Mouse (Mus musculus) ES-E14 (cell line): ENCODE results near the gene Polm. TPM values are rescaled to one million over a fixed set of nuclear protein-coding genes. Genes with fewer than 3 reads are reported as not detected.

Experiments
- DNase-seq: peaks from one replicate; pipeline ENCODE4 v3.0.0-alpha.2; 2013; ENCODE audit warnings: low read depth, low spot score
- H3K27ac ChIP-seq: 2 replicates; pipeline ENCODE4 v1.5.1; 2012; ENCODE audit warnings: low read depth, mild to moderate bottlenecking, low read length, moderate library complexity, mixed read lengths; ENCODE audit not compliant: poor library complexity, insufficient read depth, severe bottlenecking
- H3K36me3 ChIP-seq: 2 replicates; pipeline ENCODE4 v1.6.1; 2012; ENCODE audit warnings: mild to moderate bottlenecking, low read length, moderate library complexity, mixed read lengths; ENCODE audit not compliant: control insufficient read depth, poor library complexity, insufficient read depth, severe bottlenecking
- H3K4me1 ChIP-seq, 2 experiments: fragments of 150-350 bp in 1 of 2; sonication (generic) in 1 of 2; 2 replicates each; pipeline ENCODE4 v1.6.1; 2012; ENCODE audit warnings: low read length in 2 of 2, mild to moderate bottlenecking in 1 of 2, mixed read lengths in 1 of 2; ENCODE audit not compliant: control insufficient read depth in 2 of 2, insufficient read depth in 2 of 2, poor library complexity in 1 of 2
- H3K4me3 ChIP-seq, 2 experiments: fragments of 150-350 bp in 1 of 2; sonication (generic) in 1 of 2; 2 replicates each; pipeline ENCODE4 v1.5.1; 2012; ENCODE audit warnings: low read length in 2 of 2, low read depth in 1 of 2, mild to moderate bottlenecking in 1 of 2, mixed read lengths in 1 of 2; ENCODE audit not compliant: insufficient read depth in 1 of 2, poor library complexity in 1 of 2, severe bottlenecking in 1 of 2
- H3K9ac ChIP-seq: 2 replicates; pipeline ENCODE4 v1.6.1; 2012; ENCODE audit warnings: low read depth, mild to moderate bottlenecking, low read length, mixed read lengths; ENCODE audit not compliant: poor library complexity, insufficient read depth, severe bottlenecking
- H3K9me3 ChIP-seq: fragments of 150-350 bp; sonication (generic); 2 replicates; pipeline ENCODE4 v1.6.1; 2012; ENCODE audit warnings: low read depth, mild to moderate bottlenecking, low read length; ENCODE audit not compliant: control insufficient read depth, insufficient read depth
- CHD2 ChIP-seq: IDR thresholded peaks from 2 replicates; pipeline ENCODE4 v1.6.1; 2014; ENCODE audit warnings: mild to moderate bottlenecking, low read depth, low read length, inconsistent platforms
- HCFC1 ChIP-seq: IDR thresholded peaks from 2 replicates; pipeline ENCODE4 v1.6.1; 2012; ENCODE audit warnings: low read length, inconsistent platforms, borderline replicate concordance; ENCODE audit not compliant: insufficient read depth
- MAFK ChIP-seq: IDR thresholded peaks from 2 replicates; pipeline ENCODE4 v1.6.1; 2014; ENCODE audit warnings: mild to moderate bottlenecking, low read depth, low read length, inconsistent platforms; ENCODE audit not compliant: insufficient read depth
- ZC3H11A ChIP-seq: IDR thresholded peaks from 2 replicates; pipeline ENCODE4 v1.6.1; 2012; ENCODE audit warnings: low read depth, mild to moderate bottlenecking, inconsistent platforms, low read length, borderline replicate concordance
- ZNF384 ChIP-seq: IDR thresholded peaks from 2 replicates; pipeline ENCODE4 v1.6.1; 2012; ENCODE audit warnings: low read depth, low read length, inconsistent platforms
- in situ Hi-C, 2 experiments: fragments of 600-800 bp; cut with MboI; formaldehyde crosslinking; loops; one replicate each; pipeline ENCODE4 v1.15.1; 2025; ENCODE audit warnings: low sequenced_read_pairs in 2 of 2, inconsistent platforms in 1 of 2; ENCODE audit not compliant: unreplicated experiment in 2 of 2
- total RNA-seq: library from RNA; depleted of rRNA; stranded (reverse); fragments of 300-350 nt; gene quantifications from 2 replicates; pipeline ENCODE4 v1.2.3, GENCODE M21; 2012

Polm gene
- total RNA-seq, 1 experiment: 6.7 TPM

- H3K36me3 ChIP-seq: peaks cover 21% of the 10 kb centered on the region
- no peak within 1 kb of the TSS; the same call in 1 of the 2 replicates for H3K27ac ChIP-seq
- peak within 1 kb of the TSS; percentile 7 to 23; a peak in 2 of 4 replicates for H3K4me3 ChIP-seq
- DNase-seq: no peak
- in situ Hi-C loops: no loop called here
- no peak for TF ChIP-seq ZC3H11A
- no peak for TF ChIP-seq HCFC1
- TF ChIP-seq CHD2: no peak
- no peak for TF ChIP-seq MAFK
- TF ChIP-seq ZNF384: no peak
- no peaks in the 10 kb centered on the region for H3K9me3 ChIP-seq
- H3K9ac ChIP-seq: peak within 1 kb of the TSS; percentile 29; the same call in 1 of the 2 replicates
- H3K4me1 ChIP-seq: peaks cover 0 to 24% of the 10 kb centered on the region in 2 experiments; a peak in 2 of 4 replicates
Measured at GRCm38 (mm10) chr11:5803551-5803981, 34.2 kb downstream of the Polm start, which contains the start of gene Pgam2. TSS of gene Pgam2 (minus strand) at chr11:5803733.

GRCm38 (mm10) chr11:5802457-5803217 lies 35.2 kb downstream of the Polm start:
- Histone ChIP-seq H3K27ac (no peak overlapping the region), H3K9me3 (no peaks in the 10 kb centered on the region), H3K4me1 (peaks cover 0 to 28% of the 10 kb centered on the region in 2 experiments; a peak in 2 of 4 replicates), H3K4me3 (0 out of 4 replicates have a peak overlapping the region, but pooled peaks of 1 of the 2 experiments have one; percentile 23), H3K9ac (peak overlapping the region; percentile 29; the same call in 1 of the 2 replicates), H3K36me3 (peaks cover 27% of the 10 kb centered on the region)
- DNase-seq: no peak
- TF ChIP-seq CHD2 (no peak), HCFC1 (no peak), ZC3H11A (no peak), ZNF384 (no peak), MAFK (no peak)
- in situ Hi-C loops: no loop called here

DNA sequence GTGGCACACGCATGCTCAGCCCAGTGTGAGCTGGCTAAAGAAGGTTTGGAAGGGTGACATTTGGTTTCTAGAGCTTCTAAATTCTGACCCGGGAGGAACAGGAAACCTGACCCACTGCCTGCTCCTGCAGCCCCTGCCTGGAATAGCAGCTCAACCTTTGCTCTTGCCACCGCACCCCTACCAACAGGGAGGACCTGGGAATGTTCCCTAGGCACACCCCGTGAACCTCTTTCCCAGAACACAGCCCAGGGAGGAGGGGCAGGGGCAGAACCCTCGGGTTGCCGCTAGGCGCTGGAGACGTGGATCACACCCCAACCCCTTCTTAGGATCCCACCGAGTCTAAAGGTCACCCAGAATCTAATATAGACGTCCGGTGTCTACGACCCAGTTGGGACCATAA lies 35.8 kb downstream of the Polm start:
- TF ChIP-seq ZNF384 (no peak), ZC3H11A (no peak), CHD2 (no peak), HCFC1 (no peak), MAFK (no peak)
- peaks cover 32% of the 10 kb centered on the region for H3K36me3 ChIP-seq
- in situ Hi-C loops: no loop called here
- no peak overlapping the region for H3K9ac ChIP-seq
- peaks cover 0 to 29% of the 10 kb centered on the region in 2 experiments; a peak in 2 of 4 replicates for H3K4me1 ChIP-seq
- no peak overlapping the region for H3K4me3 ChIP-seq
- DNase-seq: no peak
- no peaks in the 10 kb centered on the region for H3K9me3 ChIP-seq
- no peak overlapping the region; the same call in 1 of the 2 replicates for H3K27ac ChIP-seq

- Histone ChIP-seq H3K9me3 (no peaks in the 10 kb centered on the region), H3K36me3 (peaks cover 37% of the 10 kb centered on the region), H3K4me3 (no peak overlapping the region), H3K9ac (no peak overlapping the region), H3K4me1 (peaks cover 0 to 31% of the 10 kb centered on the region in 2 experiments; a peak in 2 of 4 replicates), H3K27ac (peak overlapping the region; percentile 9; the same call in 1 of the 2 replicates)
- DNase-seq: no peak
- in situ Hi-C loops: no loop called here
- TF ChIP-seq ZNF384: no peak
- no peak for TF ChIP-seq ZC3H11A
- no peak for TF ChIP-seq CHD2
- no peak for TF ChIP-seq MAFK
- TF ChIP-seq HCFC1: no peak
Measured at GRCm38 (mm10) chr11:5801511-5801910, 36.3 kb downstream of the Polm start.
